Mouse (Mus musculus) limb, embryonic 10.5 days (tissue): Measurements from ENCODE around the gene Tlcd1. TPM values are rescaled to one million over a fixed set of nuclear protein-coding genes. Genes with fewer than 3 reads are reported as not detected.
"Not testable (repeated sequence)": the region's sequence is repeated elsewhere in the genome, so short reads cannot be mapped to it uniquely, and the experiment has no call there.

Experiments used
- DNase-seq: peaks from one replicate; pipeline ENCODE4 v3.0.0-alpha.2; 2017; ENCODE audit warnings: low spot score
- H3K27ac ChIP-seq: fragments of 300-500 bp; sonication (generic); 2 replicates; pipeline ENCODE4 v1.5.1; 2016; ENCODE audit warnings: mild to moderate bottlenecking
- H3K27me3 ChIP-seq: fragments of 300-500 bp; sonication (generic); 2 replicates; pipeline ENCODE4 v1.6.1; 2016; ENCODE audit warnings: low read depth, mild to moderate bottlenecking; ENCODE audit not compliant: poor library complexity, severe bottlenecking
- H3K36me3 ChIP-seq: fragments of 300-500 bp; sonication (generic); 2 replicates; pipeline ENCODE4 v1.6.1; 2016; ENCODE audit warnings: mild to moderate bottlenecking, moderate library complexity
- H3K4me1 ChIP-seq: fragments of 300-500 bp; sonication (generic); 2 replicates; pipeline ENCODE4 v1.6.1; 2016
- H3K4me3 ChIP-seq: fragments of 300-500 bp; sonication (generic); 2 replicates; pipeline ENCODE4 v1.5.1; 2016; ENCODE audit warnings: mild to moderate bottlenecking, moderate library complexity
- H3K9me3 ChIP-seq: fragments of 300-500 bp; sonication (generic); replicated peaks from 2 replicates; pipeline ENCODE4 v1.6.1; 2016; ENCODE audit warnings: mild to moderate bottlenecking
- WGBS: fragments of 180-500 bp; shearing (Covaris S2); methylation state at CpG from one replicate; pipeline ENCODE4 v1.1.7; 2016; 5-methylcytosine and 5-hydroxymethylcytosine counted together
- polyA plus RNA-seq: library from polyadenylated mRNA; unstranded; fragments of >200 nt; fragmentation: Nextera tagmentation; extraction: Ambion mirVana; gene quantifications from 2 replicates; pipeline ENCODE4 v1.2.1, GENCODE M21; 2016

The Tlcd1 gene
- polyA plus RNA-seq, 1 experiment from 2014 or later, result 10.0 TPM

- peaks cover 53% of the 10 kb centered on the region for H3K4me1 ChIP-seq
- no peaks in the 10 kb centered on the region for H3K9me3 ChIP-seq
- peak within 1 kb of the TSS; percentile 96 for H3K4me3 ChIP-seq
- no peaks in the 10 kb centered on the region for H3K27me3 ChIP-seq
- peaks cover 39% of the 10 kb centered on the region for H3K36me3 ChIP-seq
- under 1% methylated on average over 38 of the region's 38 CpGs for WGBS
- H3K27ac ChIP-seq, result peak within 1 kb of the TSS; percentile 98
- peak; percentile 80 for DNase-seq
Measured at GRCm38 (mm10) chr11:78182961-78183844, 6.7 kb downstream of the Tlcd1 start, which contains the start of gene Rpl23a. Gene Rpl23a, minus strand, starts transcription at chr11:78183584.

- 52% methylated on average over 10 of the region's 10 CpGs for WGBS
- Histone ChIP-seq H3K27ac (peak overlapping the region; percentile 98), H3K36me3 (peaks cover 36% of the 10 kb centered on the region), H3K4me3 (peak overlapping the region; percentile 96), H3K4me1 (peaks cover 45% of the 10 kb centered on the region), H3K9me3 (no peaks in the 10 kb centered on the region), H3K27me3 (no peaks in the 10 kb centered on the region)
- no peak for DNase-seq
Measured at GRCm38 (mm10) chr11:78183884-78184514, 7.5 kb downstream of the Tlcd1 start.

GRCm38 (mm10) chr11:78184702-78185101 lies 8.2 kb downstream of the Tlcd1 start:
- not testable (repeated sequence) for DNase-seq, H3K4me3 ChIP-seq, H3K9me3 ChIP-seq, H3K27me3 ChIP-seq, H3K27ac ChIP-seq
- 95% methylated on average over 6 of the region's 6 CpGs for WGBS
- peaks cover 43% of the 10 kb centered on the region for H3K4me1 ChIP-seq
- H3K36me3 ChIP-seq, result peaks cover 29% of the 10 kb centered on the region

GRCm38 (mm10) chr11:78188331-78189233 lies 12.1 kb downstream of the Tlcd1 start, which contains the start of gene Rab34:
Gene Rab34, plus strand, starts transcription at chr11:78188430.
- under 1% methylated on average over 78 of the region's 80 CpGs for WGBS
- H3K9me3 ChIP-seq, result no peaks in the 10 kb centered on the region

GRCm38 (mm10) chr11:78189234-78190040 lies 12.9 kb downstream of the Tlcd1 start:
- peaks cover 43% of the 10 kb centered on the region for H3K36me3 ChIP-seq
- DNase-seq, result peak; percentile 96
- H3K27ac ChIP-seq, result peak overlapping the region; percentile 100
- H3K27me3 ChIP-seq, result no peaks in the 10 kb centered on the region
- H3K4me3 ChIP-seq, result peak overlapping the region; percentile 86
- H3K9me3 ChIP-seq, result no peaks in the 10 kb centered on the region
- H3K4me1 ChIP-seq, result peaks cover 28% of the 10 kb centered on the region
- under 1% methylated on average over 42 of the region's 42 CpGs for WGBS

More at GRCm38 (mm10) chr11:78188331-78189233, 12.1 kb downstream of the Tlcd1 start, which contains the start of gene Rab34:
- peak; percentile 92 for DNase-seq
- Histone ChIP-seq H3K27me3 (no peaks in the 10 kb centered on the region), H3K4me3 (peak within 1 kb of the TSS; percentile 86), H3K27ac (peak within 1 kb of the TSS; percentile 100), H3K4me1 (peaks cover 30% of the 10 kb centered on the region), H3K36me3 (peaks cover 35% of the 10 kb centered on the region)

GRCm38 (mm10) chr11:78190041-78190440 lies 13.5 kb downstream of the Tlcd1 start:
- Histone ChIP-seq H3K27ac (peak overlapping the region; percentile 100), H3K36me3 (peaks cover 45% of the 10 kb centered on the region), H3K4me3 (peak overlapping the region; percentile 86), H3K27me3 (no peaks in the 10 kb centered on the region), H3K4me1 (peaks cover 34% of the 10 kb centered on the region), H3K9me3 (no peaks in the 10 kb centered on the region)
- WGBS, result 64% methylated on average over 6 of the region's 6 CpGs
- DNase-seq, result no peak

GRCm38 (mm10) chr11:78193113-78193512 lies 16.6 kb downstream of the Tlcd1 start, which contains the start of gene Proca1:
Gene Proca1, plus strand, starts transcription at chr11:78193392.
- 89% methylated on average over 1 of the region's 1 CpGs for WGBS
- Histone ChIP-seq H3K36me3 (peaks cover 45% of the 10 kb centered on the region), H3K27ac (peak within 1 kb of the TSS; percentile 80; the same call in 1 of the 2 replicates), H3K4me1 (peaks cover 40% of the 10 kb centered on the region), H3K4me3 (peak within 1 kb of the TSS; percentile 58), H3K9me3 (no peaks in the 10 kb centered on the region), H3K27me3 (no peaks in the 10 kb centered on the region)
- no peak for DNase-seq

- DNase-seq, result peak; percentile 86
- H3K4me3 ChIP-seq, result peak overlapping the region; percentile 58
- H3K27me3 ChIP-seq, result no peaks in the 10 kb centered on the region
- H3K27ac ChIP-seq, result peak overlapping the region; percentile 80
- 3% methylated on average over 30 of the region's 30 CpGs for WGBS
- peaks cover 37% of the 10 kb centered on the region for H3K4me1 ChIP-seq
- no peaks in the 10 kb centered on the region for H3K9me3 ChIP-seq
- H3K36me3 ChIP-seq, result peaks cover 45% of the 10 kb centered on the region
Measured at GRCm38 (mm10) chr11:78194411-78195100, 18.0 kb downstream of the Tlcd1 start.

- no peaks in the 10 kb centered on the region for H3K27me3 ChIP-seq
- H3K9me3 ChIP-seq, result no peaks in the 10 kb centered on the region
- WGBS, result 64% methylated on average over 23 of the region's 23 CpGs
- DNase-seq, result no peak
- H3K27ac ChIP-seq, result peak overlapping the region; percentile 80
- peaks cover 42% of the 10 kb centered on the region for H3K36me3 ChIP-seq
- H3K4me3 ChIP-seq, result peak overlapping the region; percentile 58
- H3K4me1 ChIP-seq, result peaks cover 29% of the 10 kb centered on the region
Measured at GRCm38 (mm10) chr11:78195101-78195863, 18.8 kb downstream of the Tlcd1 start.

- Histone ChIP-seq H3K4me1 (peaks cover 9% of the 10 kb centered on the region), H3K27me3 (no peaks in the 10 kb centered on the region), H3K9me3 (no peaks in the 10 kb centered on the region), H3K4me3 (no peak overlapping the region), H3K27ac (no peak overlapping the region), H3K36me3 (peaks cover 47% of the 10 kb centered on the region)
- 95% methylated on average over 3 of the region's 3 CpGs for WGBS
- no peak for DNase-seq
Measured at GRCm38 (mm10) chr11:78202372-78202771, 25.9 kb downstream of the Tlcd1 start.

- Histone ChIP-seq H3K4me3 (no peak overlapping the region), H3K27me3 (no peaks in the 10 kb centered on the region), H3K27ac (no peak overlapping the region), H3K4me1 (peaks cover 9% of the 10 kb centered on the region), H3K9me3 (no peaks in the 10 kb centered on the region), H3K36me3 (peaks cover 66% of the 10 kb centered on the region)
- DNase-seq, result no peak
- 89% methylated on average over 6 of the region's 6 CpGs for WGBS
Measured at GRCm38 (mm10) chr11:78204287-78204686, 27.8 kb downstream of the Tlcd1 start.
